Comparison of ENCODE assay signal across 8 mouse cellular contexts in genomic region chr4:108117924-108118876, GRCm38 (mm10). TPM values are rescaled to one million over a fixed set of nuclear protein-coding genes. Genes with fewer than 3 reads are reported as not detected.
DNase-seq lines count a peak whose midpoint lies in the region; ATAC-seq and TF ChIP-seq lines count a peak whose summit lies in the region.

No protein-coding gene starts in this region.

- peak overlapping the region; percentile 61 for H3K27ac ChIP-seq in bone marrow macrophage, adult 2 months (ENCODE audit: insufficient read depth, low read depth, low read length)
- peak overlapping the region; percentile 68 for H3K27ac ChIP-seq in embryonic fibroblast, embryonic 13.5 days (ENCODE audit: insufficient read depth, low read length)
- H3K27ac ChIP-seq in heart, embryonic 11.5 days (ENCODE audit: low read depth, low read length), result peak overlapping the region; percentile 57; the same call in 1 of the 2 replicates
- H3K27ac ChIP-seq in kidney, embryonic 16.5 days (ENCODE audit: low read length), result peak overlapping the region; percentile 69; the same call in 1 of the 2 replicates
- H3K27ac ChIP-seq in liver, adult 2 months (replicated peaks; ENCODE audit: insufficient read depth, low read depth, low read length), result peak overlapping the region; percentile 100

- ATAC-seq in heart, embryonic 11.5 days (replicated peaks; ENCODE audit: insufficient number of reproducible peaks, low FRiP score, low TSS enrichment), result peak; percentile 86
- peak; percentile 96 for ATAC-seq in kidney, embryonic 16.5 days (ENCODE audit: low FRiP score, low TSS enrichment)

- H3K4me3 ChIP-seq in bone marrow macrophage, adult 2 months (ENCODE audit: insufficient read depth, low read length), result peak overlapping the region; percentile 77
- H3K4me3 ChIP-seq in embryonic fibroblast, embryonic 13.5 days (ENCODE audit: insufficient read depth, low read length), result peak overlapping the region; percentile 70
- H3K4me3 ChIP-seq in heart, embryonic 11.5 days (ENCODE audit: low read depth, low read length), result peak overlapping the region; percentile 72
- peak overlapping the region; percentile 72 for H3K4me3 ChIP-seq in kidney, embryonic 16.5 days (ENCODE audit: low read length)
- H3K4me3 ChIP-seq in liver, adult 2 months (ENCODE audit: insufficient read depth, low read depth, low read length), result peak overlapping the region; percentile 87
- H3K4me3 ChIP-seq in myocyte, result peak overlapping the region; percentile 49

- H3ac ChIP-seq in myocyte (ENCODE audit: control insufficient read depth, insufficient read length), result peak overlapping the region; percentile 80

- no peaks in the 10 kb centered on the region for H3K9me3 ChIP-seq in heart, embryonic 11.5 days (replicated peaks; ENCODE audit: control insufficient read depth, low read length)
- no peaks in the 10 kb centered on the region for H3K9me3 ChIP-seq in kidney, embryonic 16.5 days (ENCODE audit: low read length)

- H3K4me1 ChIP-seq in bone marrow macrophage, adult 2 months (ENCODE audit: control insufficient read depth, insufficient read depth, low read length), result peaks cover 10% of the 10 kb centered on the region
- no peaks in the 10 kb centered on the region for H3K4me1 ChIP-seq in embryonic fibroblast, embryonic 13.5 days (ENCODE audit: control insufficient read depth, insufficient read depth, low read length)
- no peaks in the 10 kb centered on the region for H3K4me1 ChIP-seq in heart, embryonic 11.5 days (ENCODE audit: control insufficient read depth, insufficient read depth, low read length)
- H3K4me1 ChIP-seq in kidney, embryonic 16.5 days (ENCODE audit: insufficient read depth, low read length), result no peaks in the 10 kb centered on the region
- peaks cover 8% of the 10 kb centered on the region; the same call in 1 of the 2 replicates for H3K4me1 ChIP-seq in liver, adult 2 months (ENCODE audit: control insufficient read depth, insufficient read depth, low read length)

- WGBS in heart, embryonic 11.5 days (ENCODE audit: insufficient replicate concordance), result 10% methylated on average over 43 of the region's 45 CpGs
- 12% methylated on average over 43 of the region's 45 CpGs for WGBS in kidney, embryonic 16.5 days
- WGBS in liver, adult 2 months, result 7% methylated on average over 45 of the region's 45 CpGs

- no peaks in the 10 kb centered on the region for H3K36me3 ChIP-seq in heart, embryonic 11.5 days (ENCODE audit: control insufficient read depth, insufficient read depth, low read length)
- H3K36me3 ChIP-seq in kidney, embryonic 16.5 days (ENCODE audit: insufficient read depth, low read length), result no peaks in the 10 kb centered on the region
- peaks cover 25% of the 10 kb centered on the region for H3K36me3 ChIP-seq in liver, adult 2 months (ENCODE audit: control insufficient read depth, insufficient read depth, low read length)
- no peaks in the 10 kb centered on the region for H3K36me3 ChIP-seq in myocyte (ENCODE audit: control insufficient read depth, insufficient read depth)
- H3K36me3 ChIP-seq in splenic B cell, adult 2 months (ENCODE audit: control insufficient read depth, insufficient read depth, low read length, poor library complexity, severe bottlenecking), result no peaks in the 10 kb centered on the region

- 0 out of 2 replicates have a peak, but pooled peaks have one; percentile 17 for TF ChIP-seq POLR2A in bone marrow macrophage, adult 2 months (IDR thresholded peaks at IDR 0.05; ENCODE audit: borderline replicate concordance, low read depth, low read length)
- TF ChIP-seq POLR2A in embryonic fibroblast, embryonic 13.5 days (IDR thresholded peaks at IDR 0.05; ENCODE audit: low read depth, low read length), result peak; percentile 93
- peak; percentile 99 for TF ChIP-seq POLR2A in liver, adult 2 months (IDR thresholded peaks at IDR 0.05; ENCODE audit: extremely low read depth, insufficient read depth, low read length)
- peak; percentile 82 for TF ChIP-seq POLR2A in myocyte (IDR thresholded peaks at IDR 0.05; ENCODE audit: insufficient read length, low read depth)

- peak; percentile 96 for DNase-seq in A20 (ENCODE audit: low read depth, low spot score)
- DNase-seq in liver, adult 2 months (ENCODE audit: extremely low read depth, low read depth, low spot score), result peak; percentile 90
- DNase-seq in splenic B cell, adult 2 months (ENCODE audit: low read depth, low spot score), result peak; percentile 92

- TF ChIP-seq CTCF in bone marrow macrophage, adult 2 months (IDR thresholded peaks at IDR 0.05; ENCODE audit: low read depth, low read length), result no peak; the same call in 1 of the 2 replicates
- no peak for TF ChIP-seq CTCF in embryonic fibroblast, embryonic 13.5 days (IDR thresholded peaks at IDR 0.05; ENCODE audit: borderline replicate concordance, insufficient read depth, low read length)
- TF ChIP-seq CTCF in liver, adult 2 months (IDR thresholded peaks at IDR 0.05; ENCODE audit: low read depth, low read length), result peak; percentile 15; the same call in 1 of the 2 replicates

- H3K4me2 ChIP-seq in heart, embryonic 11.5 days, result peak overlapping the region; percentile 69
- H3K4me2 ChIP-seq in kidney, embryonic 16.5 days (replicated peaks; ENCODE audit: low read depth, low read length), result peak overlapping the region; percentile 67
- peak overlapping the region; percentile 86 for H3K4me2 ChIP-seq in myocyte (ENCODE audit: low read depth)

- H3K79me2 ChIP-seq in liver, adult 2 months (ENCODE audit: control insufficient read depth, insufficient read depth, low read length), result peaks cover 5% of the 10 kb centered on the region; the same call in 1 of the 2 replicates
- H3K79me2 ChIP-seq in myocyte (ENCODE audit: control insufficient read depth, insufficient read depth), result no peaks in the 10 kb centered on the region

- H3K27me3 ChIP-seq in heart, embryonic 11.5 days (ENCODE audit: control insufficient read depth, insufficient read depth, low read length), result no peaks in the 10 kb centered on the region
- H3K27me3 ChIP-seq in kidney, embryonic 16.5 days (ENCODE audit: insufficient read depth, low read length), result no peaks in the 10 kb centered on the region
- no peaks in the 10 kb centered on the region for H3K27me3 ChIP-seq in liver, adult 2 months (ENCODE audit: control insufficient read depth, insufficient read depth, low read length)
- H3K27me3 ChIP-seq in myocyte (ENCODE audit: control insufficient read depth, insufficient read depth, insufficient read length), result no peaks in the 10 kb centered on the region
- no peaks in the 10 kb centered on the region for H3K27me3 ChIP-seq in splenic B cell, adult 2 months (ENCODE audit: control insufficient read depth, insufficient read depth, low read length, poor library complexity, severe bottlenecking)

- peak overlapping the region; percentile 79 for H3K9ac ChIP-seq in heart, embryonic 11.5 days (ENCODE audit: low read depth, low read length)
- peak overlapping the region; percentile 80 for H3K9ac ChIP-seq in kidney, embryonic 16.5 days (replicated peaks; ENCODE audit: low read length)
- peak overlapping the region; percentile 90 for H3K9ac ChIP-seq in liver, adult 2 months (ENCODE audit: low read depth, low read length)

TF ChIP-seq in myocyte, 11 proteins besides CTCF, POLR2A, EP300 and RAD21:
- TF ChIP-seq POLR2AphosphoS2 (IDR thresholded peaks at IDR 0.05; ENCODE audit: insufficient read length, low read depth), result peak; percentile 85
- TF ChIP-seq CEBPB (IDR thresholded peaks at IDR 0.05; ENCODE audit: insufficient read depth, poor library complexity, severe bottlenecking), result no peak
- no peak for TF ChIP-seq USF1 (IDR thresholded peaks at IDR 0.05; ENCODE audit: low read depth)

RNA-seq across cellular contexts. Expression of gene Podn, which starts 22.0 kb away (rescaled TPM):
- not detected in 2 replicates for polyA plus RNA-seq in bone marrow macrophage, adult 2 months (2012; ENCODE audit: insufficient read depth, insufficient read length, missing spikeins)
- 58.8 and 134 TPM in 2 replicates for polyA plus RNA-seq in embryonic fibroblast, embryonic 13.5 days (2011; ENCODE audit: insufficient read length, low read depth, missing spikeins)
- 0.39 and 0.51 TPM in 2 replicates for polyA plus RNA-seq in heart, embryonic 11.5 days (2014; fragmentation: Nextera tagmentation; extraction: Ambion mirVana)
- polyA plus RNA-seq in kidney, embryonic 16.5 days (2015; fragmentation: Nextera tagmentation; extraction: Ambion mirVana), result 0.69 and 0.82 TPM in 2 replicates
- 1.9 and 2.7 TPM in 2 replicates for total RNA-seq in liver, adult 2 months (2014; rRNA removed)
- polyA plus RNA-seq in liver, adult 2 months (2012; rRNA removed), result 2.9 and 3.8 TPM in 2 replicates
- 0.10 TPM for polyA plus RNA-seq in myocyte (2012; fragmentation: generic; extraction: Trizol)

RNA-seq across cellular contexts. Expression of gene Scp2, which starts 26.6 kb away (rescaled TPM):
- 179 and 181 TPM in 2 replicates for polyA plus RNA-seq in bone marrow macrophage, adult 2 months (2012; ENCODE audit: insufficient read depth, insufficient read length, missing spikeins)
- 104 and 118 TPM in 2 replicates for polyA plus RNA-seq in embryonic fibroblast, embryonic 13.5 days (2011; ENCODE audit: insufficient read length, low read depth, missing spikeins)
- 182 and 194 TPM in 2 replicates for polyA plus RNA-seq in heart, embryonic 11.5 days (2014; fragmentation: Nextera tagmentation; extraction: Ambion mirVana)
- polyA plus RNA-seq in kidney, embryonic 16.5 days (2015; fragmentation: Nextera tagmentation; extraction: Ambion mirVana), result 264 and 288 TPM in 2 replicates
- 2,678 and 3,000 TPM in 2 replicates for total RNA-seq in liver, adult 2 months (2014; rRNA removed)
- 1,138 and 1,579 TPM in 2 replicates for polyA plus RNA-seq in liver, adult 2 months (2012; rRNA removed)
- polyA plus RNA-seq in myocyte (2012; fragmentation: generic; extraction: Trizol), result 79.8 TPM

RNA-seq across cellular contexts. Expression of gene Echdc2, which starts 47.0 kb away (rescaled TPM):
- not detected in 2 replicates for polyA plus RNA-seq in bone marrow macrophage, adult 2 months (2012; ENCODE audit: insufficient read depth, insufficient read length, missing spikeins)
- 28.0 and 36.6 TPM in 2 replicates for polyA plus RNA-seq in embryonic fibroblast, embryonic 13.5 days (2011; ENCODE audit: insufficient read length, low read depth, missing spikeins)
- 16.3 and 17.3 TPM in 2 replicates for polyA plus RNA-seq in heart, embryonic 11.5 days (2014; fragmentation: Nextera tagmentation; extraction: Ambion mirVana)
- 44.8 and 50.0 TPM in 2 replicates for polyA plus RNA-seq in kidney, embryonic 16.5 days (2015; fragmentation: Nextera tagmentation; extraction: Ambion mirVana)
- 141 and 149 TPM in 2 replicates for total RNA-seq in liver, adult 2 months (2014; rRNA removed)
- polyA plus RNA-seq in liver, adult 2 months (2012; rRNA removed), result 203 and 264 TPM in 2 replicates
- polyA plus RNA-seq in myocyte (2012; fragmentation: generic; extraction: Trizol), result 8.6 TPM

Comparison
In these comparisons a context has a peak if more than half of its experiments do, and no peak if none do; other contexts are left out.
1. Peak in every context shown above with its lines: DNase-seq, ATAC-seq, H3K4me3 ChIP-seq and H3K27ac ChIP-seq.
2. POLR2A ChIP-seq: peak in every context shown above with its lines; median percentile 99 in liver, adult 2 months; 93 in embryonic fibroblast, embryonic 13.5 days; 82 in myocyte; 17 in bone marrow macrophage, adult 2 months.
3. RNA of gene Podn, which starts 22.0 kb away (polyA plus RNA-seq): 58.8 to 134 TPM in embryonic fibroblast, embryonic 13.5 days; 2.9 to 3.8 TPM in liver, adult 2 months, 0.69 to 0.82 TPM in kidney, embryonic 16.5 days, 0.39 to 0.51 TPM in heart, embryonic 11.5 days, not detected in bone marrow macrophage, adult 2 months and 0.10 TPM in myocyte (single experiment); every median in the first group is over 10 times any median in the second.